Mouse (Mus musculus) small intestine, adult 2 months (tissue): Measurements from ENCODE around the gene Aifm1.

Experiments
- CTCF ChIP-seq: fragments of 200-500 bp; IDR thresholded peaks from 2 replicates; pipeline ENCODE4 v1.5.1; 2012; ENCODE audit warnings: low read depth, mild to moderate bottlenecking, control low read depth, inconsistent platforms, low read length, moderate library complexity, mixed read lengths; ENCODE audit not compliant: insufficient replicate concordance, insufficient read length; ENCODE audit errors: extremely low read depth
- POLR2A ChIP-seq: fragments of 200-500 bp; IDR thresholded peaks from 2 replicates; pipeline ENCODE4 v1.6.1; 2012; ENCODE audit warnings: low read depth, mild to moderate bottlenecking, control low read depth, inconsistent platforms, low read length, moderate library complexity

DNA sequence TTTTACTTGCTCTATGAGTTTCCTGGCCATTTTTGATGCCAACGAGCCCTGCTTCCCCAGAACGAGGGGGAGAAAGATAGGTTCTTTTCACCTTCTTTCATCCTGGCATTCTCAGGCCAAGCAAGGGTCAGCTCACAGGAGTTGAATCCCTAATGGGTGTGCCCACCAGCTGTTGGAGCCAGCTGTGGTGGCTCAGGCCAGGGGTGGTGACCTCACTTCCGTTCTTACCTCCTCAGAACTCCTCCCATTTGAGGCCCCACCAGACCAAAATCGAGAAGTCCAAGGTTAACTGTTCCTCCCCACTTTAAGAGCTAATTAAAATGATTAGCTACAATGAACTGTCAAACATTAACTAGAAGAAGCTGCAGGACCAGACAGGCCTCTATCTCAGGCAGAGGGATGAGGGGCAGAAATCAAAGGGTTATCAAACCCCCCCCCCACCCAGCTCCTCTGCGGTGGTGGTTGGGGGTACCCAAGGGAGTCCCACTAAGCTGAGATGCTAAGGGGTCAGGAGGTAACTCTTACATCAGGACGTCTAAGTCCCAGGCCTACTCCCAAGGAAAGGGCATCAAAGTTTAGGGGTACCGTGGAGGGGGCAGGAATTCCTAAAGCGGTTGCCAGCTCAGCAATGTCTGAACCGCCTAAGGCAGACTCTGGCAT lies 61.0 kb downstream of the Aifm1 start:
- TF ChIP-seq CTCF (no peak), POLR2A (no peak)
